Mouse (Mus musculus) megakaryocyte-erythroid progenitor cell, adult 5-6 weeks (primary cell): Measurements from ENCODE around the gene Acsf2. TPM values are rescaled to one million over a fixed set of nuclear protein-coding genes. Genes with fewer than 3 reads are reported as not detected.
A peak's percentile ranks its signal among the peaks of the same experiment; 100 is the strongest.

Source experiments
- ATAC-seq: replicated peaks from 2 replicates; pipeline ENCODE4 v1.8.0; 2016; ENCODE audit warnings: mild to moderate bottlenecking, inconsistent platforms; ENCODE audit not compliant: severe bottlenecking, poor library complexity, low FRiP score, low TSS enrichment
- total RNA-seq, 2 experiments: library from RNA; stranded (forward) in 1 of 2; stranded (reverse) in 1 of 2; fragments of 200-1000, 215-1000 nt in 1 of 2; fragments of >200 nt in 1 of 2; fragmentation: Nextera tagmentation in 1 of 2; gene quantifications; 2 replicates each; pipeline ENCODE4 v1.2.3; 2014 to 2017

Acsf2 gene
- total RNA-seq, 2 experiments from 2014 or later, result 2.8 to 10.6 TPM

- ATAC-seq, result no peak
Observed at GRCm38 (mm10) chr11:94602356-94602955, 785 bp upstream of the Acsf2 start.

- ATAC-seq, result no peak
Observed at GRCm38 (mm10) chr11:94600447-94600846, 1.2 kb downstream of the Acsf2 start.

DNA sequence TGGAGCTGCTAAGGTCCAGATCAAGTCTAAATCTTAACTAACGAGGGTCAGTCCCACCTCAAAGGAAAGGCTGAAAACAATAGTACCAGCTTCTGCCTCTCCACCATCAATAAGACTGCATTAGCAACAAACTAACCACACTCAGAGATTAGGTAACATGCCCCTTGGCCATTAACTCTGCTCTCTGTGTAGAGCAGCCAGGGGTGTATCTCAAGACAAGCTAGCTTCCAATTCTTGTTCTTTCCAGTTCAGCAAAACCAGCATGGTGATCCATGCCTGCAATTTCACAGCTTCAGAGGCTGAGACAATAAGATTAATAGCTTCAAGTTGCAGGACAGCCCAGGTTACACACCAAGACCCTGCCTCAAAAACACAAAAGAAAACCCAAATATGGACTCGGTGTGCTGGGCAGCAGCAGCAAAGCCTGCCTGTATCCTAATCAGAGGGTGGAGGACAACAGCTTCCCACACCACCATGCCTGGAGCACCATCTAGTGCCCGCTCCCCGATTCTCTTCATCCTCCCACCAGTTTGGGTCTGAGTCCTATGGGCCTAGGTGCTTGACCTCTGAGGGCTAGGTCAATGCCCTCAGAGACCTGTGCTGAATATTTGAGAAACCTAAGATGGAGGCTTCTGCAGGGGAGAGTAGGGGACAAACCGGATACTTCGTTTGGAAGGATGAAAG is 3.1 kb downstream of the Acsf2 start:
- ATAC-seq, result no peak

- no peak for ATAC-seq
Observed at GRCm38 (mm10) chr11:94597319-94597718, 4.4 kb downstream of the Acsf2 start.

DNA sequence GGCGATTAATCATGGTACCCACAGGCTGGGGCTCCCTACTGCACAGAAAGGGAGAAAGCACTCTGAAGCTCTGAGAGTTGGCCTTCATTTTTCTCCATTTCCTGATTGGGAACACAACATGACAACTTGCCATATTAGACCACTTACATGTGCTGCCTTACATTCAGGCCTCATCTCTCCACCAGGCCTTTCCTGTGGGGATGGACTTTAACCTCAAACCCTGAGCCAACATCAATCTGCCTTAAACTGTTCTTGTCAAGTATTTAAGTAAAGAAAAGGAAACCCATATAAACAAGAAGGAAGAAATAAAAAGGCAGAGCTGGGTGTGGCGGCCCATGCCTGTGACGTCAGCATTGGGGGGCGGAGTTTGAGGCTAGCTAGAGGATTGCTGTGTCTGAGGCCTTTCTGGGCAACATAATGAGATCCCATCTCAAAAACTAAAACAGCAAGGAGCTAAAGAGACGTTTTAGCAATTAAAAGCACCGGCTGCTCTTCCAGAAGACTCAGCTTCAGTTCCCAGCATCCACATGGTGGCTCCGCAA is 5.3 kb downstream of the Acsf2 start:
- ATAC-seq, result peak; percentile 83

- no peak for ATAC-seq
Observed at GRCm38 (mm10) chr11:94587511-94587910, 14.2 kb downstream of the Acsf2 start.

DNA sequence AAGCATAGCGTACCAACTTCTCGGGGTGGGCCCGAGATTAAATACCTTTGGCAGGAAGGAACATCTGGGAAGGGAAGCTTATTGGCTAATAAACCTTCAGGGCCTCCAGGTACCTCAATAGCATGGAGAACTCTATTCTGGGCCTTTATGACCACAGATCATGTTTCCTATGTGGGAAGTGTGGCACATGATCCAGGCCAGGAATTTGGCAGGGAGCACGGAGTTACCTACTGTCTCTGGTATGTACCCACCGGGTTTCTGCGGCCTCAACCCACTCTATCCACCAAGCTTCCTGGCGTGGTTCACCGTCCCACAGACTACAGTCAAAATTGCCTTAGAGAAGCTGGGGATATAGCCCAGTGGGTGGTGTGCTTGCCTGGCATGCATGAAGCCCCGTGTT is 16.6 kb downstream of the Acsf2 start:
- ATAC-seq, result no peak

GRCm38 (mm10) chr11:94580111-94580740 is 21.4 kb downstream of the Acsf2 start:
- ATAC-seq, result no peak

GRCm38 (mm10) chr11:94576361-94576760 is 25.3 kb downstream of the Acsf2 start:
- no peak for ATAC-seq

GRCm38 (mm10) chr11:94575036-94575435 is 26.6 kb downstream of the Acsf2 start:
- ATAC-seq, result no peak

DNA sequence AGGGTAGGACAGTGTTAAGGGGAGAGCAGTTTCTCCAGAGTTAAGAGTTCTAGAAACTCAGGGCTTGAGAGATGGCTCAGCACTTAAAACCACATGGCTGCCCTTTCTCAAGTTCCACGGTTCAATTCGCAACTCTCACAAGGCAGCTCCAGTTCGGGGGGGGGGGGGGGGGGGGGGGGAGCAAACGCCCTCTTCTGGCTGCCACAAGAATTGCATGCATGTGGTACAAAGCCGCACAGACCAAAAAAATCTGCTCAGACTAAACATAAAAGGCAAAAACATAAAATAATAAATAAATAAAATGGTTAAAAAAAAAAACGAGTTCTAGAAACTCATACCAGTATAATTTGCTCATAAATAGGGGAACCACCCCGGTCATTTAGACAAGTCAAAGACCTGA is 27.1 kb downstream of the Acsf2 start:
- ATAC-seq, result no peak

GRCm38 (mm10) chr11:94571850-94572249 is 29.8 kb downstream of the Acsf2 start:
- peak; percentile 32; the same call in 1 of the 2 replicates for ATAC-seq

DNA sequence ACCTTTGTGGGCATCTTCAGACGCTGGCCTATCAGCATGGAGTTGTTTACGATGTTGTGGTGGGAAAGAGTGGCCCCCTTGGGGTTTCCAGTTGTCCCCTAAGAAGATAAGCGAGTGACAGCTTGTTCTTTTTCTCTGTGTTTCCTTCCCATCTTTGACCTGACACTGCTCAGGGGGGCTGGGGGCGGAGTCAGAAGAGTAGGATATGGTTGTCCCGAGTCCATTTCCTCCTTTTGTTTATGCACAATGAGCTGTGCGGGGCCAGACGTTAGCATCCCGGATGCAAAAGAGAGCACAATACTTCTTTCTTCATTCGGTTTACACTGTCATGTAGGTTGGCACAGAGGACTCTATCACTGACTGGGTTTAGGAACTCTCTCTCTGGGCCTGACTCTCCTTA is 31.1 kb downstream of the Acsf2 start:
- ATAC-seq, result no peak

- no peak for ATAC-seq
Observed at GRCm38 (mm10) chr11:94567326-94567725, 34.3 kb downstream of the Acsf2 start.

DNA sequence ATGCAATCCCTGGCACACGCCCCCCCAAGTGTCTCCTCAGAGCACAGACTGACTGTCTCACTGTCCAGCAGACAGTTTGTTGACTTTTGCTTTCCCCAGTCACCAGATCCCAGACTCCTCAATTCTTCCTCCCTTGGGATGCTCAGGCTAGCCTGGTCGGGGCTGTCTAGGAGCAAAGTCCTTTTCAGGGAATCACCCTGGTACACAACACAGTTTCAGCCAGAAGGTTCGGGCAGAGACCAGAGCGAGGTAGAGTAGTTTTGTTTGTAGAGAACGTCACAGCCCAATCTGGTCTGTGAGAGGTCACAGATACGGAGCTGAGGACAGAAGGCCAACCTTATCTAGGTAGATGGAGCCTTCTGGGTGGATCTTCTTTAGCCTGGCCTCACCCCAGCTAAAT is 35.1 kb downstream of the Acsf2 start:
- no peak for ATAC-seq

DNA sequence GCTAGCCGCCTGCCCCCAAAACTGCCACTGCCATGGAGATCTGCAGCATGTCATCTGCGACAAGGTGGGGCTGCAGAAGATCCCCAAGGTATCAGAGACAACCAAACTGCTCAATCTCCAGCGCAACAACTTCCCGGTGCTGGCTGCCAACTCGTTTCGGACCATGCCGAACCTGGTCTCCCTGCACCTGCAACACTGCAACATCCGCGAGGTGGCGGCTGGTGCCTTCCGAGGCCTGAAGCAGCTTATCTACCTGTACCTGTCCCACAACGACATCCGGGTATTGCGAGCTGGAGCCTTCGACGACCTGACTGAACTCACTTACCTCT is 36.6 kb downstream of the Acsf2 start:
- no peak for ATAC-seq

DNA sequence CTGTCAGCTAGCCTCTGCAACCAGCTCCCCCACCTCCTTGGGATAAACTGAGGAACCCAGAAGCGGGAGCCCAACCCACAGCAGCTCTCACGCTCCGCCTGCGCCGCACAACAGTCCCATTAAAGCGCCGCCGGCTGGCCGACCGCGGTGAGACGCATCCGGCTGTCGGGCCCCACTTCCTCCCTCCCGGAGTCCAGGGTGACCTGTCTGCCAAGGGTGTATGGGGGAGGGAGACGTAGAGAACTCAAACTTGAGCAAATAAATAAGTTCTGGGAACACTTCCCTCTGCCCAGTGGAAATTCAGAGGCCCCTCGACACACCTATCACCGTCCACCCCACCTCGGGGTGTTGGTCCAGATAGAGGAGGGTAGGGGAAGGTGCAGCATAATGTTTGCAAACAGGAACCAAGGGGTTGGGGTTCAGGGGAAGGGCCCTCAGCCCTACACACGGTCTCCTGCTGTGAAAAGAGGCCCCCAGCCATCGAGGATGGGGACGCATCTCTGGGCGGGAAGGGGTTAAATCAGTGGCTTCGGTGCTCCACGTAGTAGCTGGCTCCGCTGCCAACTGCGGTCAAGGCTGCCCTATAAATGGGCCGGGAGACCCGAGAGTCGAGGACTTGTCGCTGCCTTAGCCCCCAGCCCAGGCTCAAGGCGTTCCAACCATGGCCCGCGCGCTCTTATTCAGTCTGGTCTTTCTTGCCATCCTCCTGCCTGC is 37.1 kb downstream of the Acsf2 start, which contains the start of gene Chad:
Chad (plus strand) TSS at position 611 of the 714 bp plus-strand sequence.
- ATAC-seq, result peak; percentile 75

DNA sequence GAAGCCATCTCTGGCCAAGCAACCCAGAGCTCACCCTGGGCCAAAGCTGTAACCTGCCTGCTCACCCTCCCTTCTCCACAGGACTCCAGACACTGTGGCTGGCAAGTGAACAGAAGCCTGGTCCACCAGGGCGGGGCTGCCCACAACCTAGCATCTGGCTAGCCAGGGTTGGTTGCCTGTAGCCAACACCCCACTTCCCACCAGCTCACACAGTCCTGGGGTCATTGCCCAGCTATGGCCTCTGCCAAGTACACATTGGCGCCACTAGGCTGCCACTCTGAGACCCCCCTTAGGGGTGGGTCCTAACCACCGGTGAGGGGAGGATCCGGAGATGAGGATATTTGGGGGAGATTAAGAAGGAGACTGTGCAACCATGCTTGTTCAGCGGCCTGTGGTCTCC is 37.9 kb downstream of the Acsf2 start:
- peak; percentile 40 for ATAC-seq

- ATAC-seq, result no peak
Observed at GRCm38 (mm10) chr11:94563383-94563782, 38.3 kb downstream of the Acsf2 start.

DNA sequence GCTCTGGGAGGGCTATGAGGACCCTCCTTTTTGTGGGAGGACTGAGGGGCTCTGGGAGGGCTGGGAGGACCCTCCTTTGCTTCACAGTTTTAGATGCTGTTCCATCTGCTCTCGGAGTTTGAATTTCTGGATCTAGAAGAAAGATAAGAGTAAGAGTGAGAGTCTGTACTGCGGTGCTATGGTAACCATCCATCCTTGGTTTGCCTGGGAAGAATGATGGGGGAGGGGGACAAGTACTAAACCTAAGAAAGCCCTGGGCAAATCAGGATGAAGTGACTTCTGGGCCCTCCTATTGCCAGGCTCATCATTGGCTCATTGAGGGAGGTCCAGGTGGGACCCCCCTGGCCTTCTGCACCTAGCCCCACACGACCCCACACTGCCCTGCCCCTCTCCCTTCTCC is 43.4 kb downstream of the Acsf2 start:
- ATAC-seq, result no peak
